Mouse (Mus musculus): ENCODE data around the gene Tmprss9. TPM values are rescaled to one million over a fixed set of nuclear protein-coding genes. Genes with fewer than 3 reads are reported as not detected.

Tmprss9 gene
- polyA plus RNA-seq, 1 experiment from 2014 or later, result not detected

DNA sequence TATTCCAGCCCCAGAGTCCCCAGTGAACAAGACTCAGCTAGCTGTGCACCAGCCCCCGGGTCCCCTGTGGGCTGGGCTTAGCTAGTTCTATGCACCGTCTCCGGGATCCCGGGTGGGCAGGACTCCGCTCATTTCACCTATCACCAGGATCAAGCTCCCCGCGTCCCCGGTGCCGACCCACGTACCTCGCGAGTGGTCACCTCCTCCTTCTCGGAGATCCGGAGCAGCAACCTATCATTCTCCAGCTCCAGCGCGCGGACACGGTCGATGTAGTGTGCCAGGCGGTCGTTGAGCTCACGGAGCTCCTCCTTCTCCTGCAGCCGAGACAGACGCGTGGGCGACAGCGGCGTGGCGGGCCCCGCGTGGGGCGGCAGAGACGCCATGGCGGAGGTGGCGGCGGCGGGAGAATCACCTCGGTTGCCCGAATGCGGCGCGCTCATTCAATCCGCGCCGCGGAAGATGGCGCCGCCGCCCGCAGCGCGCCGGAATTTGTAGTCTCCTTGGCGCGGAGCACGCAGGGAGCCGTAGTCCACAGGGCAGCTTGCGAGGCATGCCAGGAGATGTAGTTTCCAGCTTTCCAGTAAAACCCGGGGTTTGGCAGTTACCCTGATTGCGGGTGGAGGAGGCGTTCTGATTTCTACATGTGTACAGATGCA lies 46.3 kb downstream of the Tmprss9 start, which contains the start of gene Lmnb2:
TSS of gene Lmnb2 (minus strand) at position 467 of the 656 bp plus-strand sequence.
- Histone ChIP-seq H3K4me2 (peak within 1 kb of the TSS; percentile 86), H3K27ac (replicated peaks) (0 out of 2 replicates have a peak within 1 kb of the TSS, but pooled peaks have one; percentile 41), H3K4me3 (replicated peaks) (peak within 1 kb of the TSS; percentile 73), H3K9ac (peak within 1 kb of the TSS; percentile 65), H3K36me3 (replicated peaks) (0 out of 2 replicates have a peak, but pooled peaks cover 7% of the 10 kb centered on the region), H3K27me3 (peaks cover 54% of the 10 kb centered on the region), H3K4me1 (replicated peaks) (peaks cover 63% of the 10 kb centered on the region), H3K9me3 (replicated peaks) (no peaks in the 10 kb centered on the region)
- peak; percentile 24; the same call in 1 of the 2 replicates for ATAC-seq (ENCODE audit: insufficient read depth)
- WGBS (ENCODE audit: insufficient replicate concordance), result under 1% methylated on average over 61 of the region's 61 CpGs

DNA sequence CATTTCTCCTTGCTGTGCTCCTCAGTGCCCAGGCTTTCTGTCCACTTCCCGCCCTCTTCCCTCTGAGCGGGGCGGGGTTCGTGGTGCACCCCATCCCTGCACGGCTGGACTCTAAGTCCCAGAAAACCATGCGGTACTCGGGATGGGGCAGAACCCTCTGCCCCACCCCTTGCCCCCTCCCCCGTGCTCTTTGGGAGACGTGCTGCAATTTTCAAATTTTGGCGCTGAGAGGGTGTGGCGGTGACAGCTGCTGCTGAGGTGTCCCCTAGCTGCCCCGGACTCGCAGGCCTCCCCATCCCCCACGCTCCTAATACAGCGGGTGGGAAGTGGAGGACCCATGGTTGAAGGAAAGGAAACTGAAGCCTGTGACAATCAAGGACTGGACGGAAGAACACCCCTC lies 50.3 kb downstream of the Tmprss9 start:
- ATAC-seq (ENCODE audit: insufficient read depth), result peak; percentile 11; the same call in 1 of the 2 replicates
- Histone ChIP-seq H3K9ac (no peak overlapping the region), H3K27ac (replicated peaks) (0 out of 2 replicates have a peak overlapping the region, but pooled peaks have one; percentile 14), H3K27me3 (peaks cover 54% of the 10 kb centered on the region), H3K36me3 (replicated peaks) (no peaks in the 10 kb centered on the region), H3K4me3 (replicated peaks) (peak overlapping the region; percentile 22; the same call in 1 of the 2 replicates), H3K4me2 (peak overlapping the region; percentile 57), H3K4me1 (replicated peaks) (peaks cover 28% of the 10 kb centered on the region), H3K9me3 (replicated peaks) (no peaks in the 10 kb centered on the region)
- 5% methylated on average over 16 of the region's 16 CpGs for WGBS (ENCODE audit: insufficient replicate concordance)

DNA sequence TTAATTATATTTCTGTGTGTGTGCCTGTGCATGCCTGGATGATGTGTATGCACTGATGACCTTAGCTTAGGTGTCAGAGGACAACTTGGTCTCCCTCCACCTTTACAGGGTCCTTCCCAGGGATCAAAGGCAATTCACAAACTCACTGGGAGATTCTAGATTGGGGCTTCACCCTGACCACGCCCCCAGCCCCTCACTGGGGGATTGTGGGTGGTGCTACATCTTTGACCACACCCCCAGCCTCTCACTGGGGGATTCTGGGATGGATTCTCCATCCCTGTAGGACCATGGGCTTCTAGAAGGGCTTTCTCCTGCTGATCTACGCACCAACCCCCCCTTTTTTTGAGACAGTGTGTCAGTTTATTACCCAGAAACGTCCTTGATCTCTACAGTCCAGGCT lies 53.8 kb downstream of the Tmprss9 start:
- H3K4me3 ChIP-seq (replicated peaks), result no peak overlapping the region
- no peaks in the 10 kb centered on the region for H3K36me3 ChIP-seq (replicated peaks)
- ATAC-seq (ENCODE audit: insufficient read depth), result no peak
- no peak overlapping the region for H3K27ac ChIP-seq (replicated peaks)
- H3K4me1 ChIP-seq (replicated peaks), result peaks cover 30% of the 10 kb centered on the region
- no peak overlapping the region for H3K9ac ChIP-seq
- peaks cover 43% of the 10 kb centered on the region for H3K27me3 ChIP-seq
- H3K9me3 ChIP-seq (replicated peaks), result no peaks in the 10 kb centered on the region
- WGBS (ENCODE audit: insufficient replicate concordance), result 38% methylated on average over 3 of the region's 3 CpGs
- H3K4me2 ChIP-seq, result no peak overlapping the region

DNA sequence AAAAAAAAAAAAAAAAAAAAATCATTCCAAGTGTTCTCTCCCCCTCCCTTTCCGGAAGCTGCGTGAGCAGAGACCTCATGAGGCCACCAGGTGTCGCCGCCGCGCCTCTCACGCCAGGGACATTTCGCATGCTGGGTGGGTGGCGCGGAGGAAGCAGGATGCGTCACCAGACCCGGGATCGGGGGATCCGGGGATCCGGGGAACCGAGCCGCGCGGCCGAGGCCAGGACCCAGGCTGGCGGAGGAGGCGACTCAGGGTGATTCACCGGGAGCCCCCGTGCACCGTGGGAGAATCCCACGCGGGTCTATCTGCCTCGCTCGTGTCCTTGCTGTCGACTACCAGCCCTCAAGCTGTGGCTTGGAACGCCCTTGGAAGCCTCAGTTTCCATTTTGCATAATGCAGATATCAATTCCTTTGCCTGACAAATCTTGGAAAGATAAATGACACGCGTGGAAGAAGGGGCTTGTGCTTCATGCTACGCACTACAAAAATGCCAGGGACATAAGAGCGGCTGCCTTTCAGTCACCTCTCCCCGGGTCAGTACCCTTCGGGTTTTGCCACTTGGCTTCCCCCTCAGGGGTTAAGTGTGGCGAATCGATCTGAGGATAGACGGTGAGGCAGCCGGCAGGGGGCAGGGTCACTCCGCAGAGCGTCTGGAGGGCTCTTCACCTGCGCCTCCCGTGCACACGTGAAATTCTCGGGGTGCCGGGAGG lies 57.1 kb downstream of the Tmprss9 start:
- Histone ChIP-seq H3K27ac (replicated peaks) (peak overlapping the region; percentile 53; the same call in 1 of the 2 replicates), H3K9ac (peak overlapping the region; percentile 54), H3K27me3 (peaks cover 55% of the 10 kb centered on the region), H3K4me1 (replicated peaks) (peaks cover 51% of the 10 kb centered on the region), H3K36me3 (replicated peaks) (no peaks in the 10 kb centered on the region), H3K4me2 (peak overlapping the region; percentile 93), H3K9me3 (replicated peaks) (no peaks in the 10 kb centered on the region), H3K4me3 (replicated peaks) (peak overlapping the region; percentile 60)
- ATAC-seq (ENCODE audit: insufficient read depth), result peak; percentile 23; the same call in 1 of the 2 replicates
- under 1% methylated on average over 48 of the region's 48 CpGs for whole genome bisulfite sequencing (ENCODE audit: insufficient replicate concordance)

DNA sequence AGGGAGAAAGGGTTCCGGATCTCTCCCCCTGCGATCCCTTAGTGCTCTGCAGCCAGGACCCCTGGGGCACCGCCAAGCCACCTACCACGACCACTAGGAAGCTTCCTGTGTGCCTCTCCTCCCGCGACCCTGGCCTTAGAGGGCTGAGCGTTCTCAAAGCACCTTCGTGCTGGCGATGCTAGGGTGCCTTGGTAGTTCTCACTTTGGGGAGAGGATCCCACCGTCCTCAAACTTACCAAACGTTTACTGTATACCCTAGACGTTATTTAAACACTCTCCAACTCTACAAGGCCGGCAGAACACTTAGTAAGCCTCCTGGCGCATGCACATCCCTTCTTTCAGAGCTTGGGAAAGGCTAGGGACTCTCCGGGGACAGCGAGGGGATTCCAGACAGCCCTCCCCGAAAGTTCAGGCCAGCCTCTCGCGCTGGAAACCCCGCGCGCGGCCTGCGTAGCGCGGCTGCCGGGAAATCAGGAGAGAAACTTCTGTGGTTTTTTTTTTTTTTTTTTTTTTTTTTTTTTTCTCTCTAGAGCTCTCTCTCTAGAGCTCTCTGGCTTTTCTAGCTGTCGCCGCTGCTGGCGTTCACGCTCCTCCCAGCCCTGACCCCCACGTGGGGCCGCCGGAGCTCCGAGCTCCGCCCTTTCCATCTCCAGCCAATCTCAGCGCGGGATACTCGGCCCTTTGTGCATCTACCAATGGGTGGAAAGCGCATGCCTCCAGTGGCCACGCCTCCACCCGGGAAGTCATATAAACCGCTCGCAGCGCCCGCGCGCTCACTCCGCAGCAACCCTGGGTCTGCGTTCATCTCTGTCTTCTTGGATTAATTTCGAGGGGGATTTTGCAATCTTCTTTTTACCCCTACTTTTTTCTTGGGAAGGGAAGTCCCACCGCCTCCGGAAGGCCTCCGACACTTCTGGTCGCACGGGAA lies 57.9 kb downstream of the Tmprss9 start, which contains the start of gene Gadd45b:
TSS of gene Gadd45b (plus strand) at position 775 of the 928 bp plus-strand sequence.
- Histone ChIP-seq H3K27me3 (peaks cover 63% of the 10 kb centered on the region), H3K9me3 (replicated peaks) (no peaks in the 10 kb centered on the region), H3K4me3 (replicated peaks) (peak within 1 kb of the TSS; percentile 60), H3K4me2 (peak within 1 kb of the TSS; percentile 93), H3K9ac (peak within 1 kb of the TSS; percentile 54), H3K27ac (replicated peaks) (peak within 1 kb of the TSS; percentile 53), H3K4me1 (replicated peaks) (peaks cover 58% of the 10 kb centered on the region), H3K36me3 (replicated peaks) (no peaks in the 10 kb centered on the region)
- WGBS (ENCODE audit: insufficient replicate concordance), result under 1% methylated on average over 56 of the region's 56 CpGs
- ATAC-seq (ENCODE audit: insufficient read depth), result peak; percentile 77

DNA sequence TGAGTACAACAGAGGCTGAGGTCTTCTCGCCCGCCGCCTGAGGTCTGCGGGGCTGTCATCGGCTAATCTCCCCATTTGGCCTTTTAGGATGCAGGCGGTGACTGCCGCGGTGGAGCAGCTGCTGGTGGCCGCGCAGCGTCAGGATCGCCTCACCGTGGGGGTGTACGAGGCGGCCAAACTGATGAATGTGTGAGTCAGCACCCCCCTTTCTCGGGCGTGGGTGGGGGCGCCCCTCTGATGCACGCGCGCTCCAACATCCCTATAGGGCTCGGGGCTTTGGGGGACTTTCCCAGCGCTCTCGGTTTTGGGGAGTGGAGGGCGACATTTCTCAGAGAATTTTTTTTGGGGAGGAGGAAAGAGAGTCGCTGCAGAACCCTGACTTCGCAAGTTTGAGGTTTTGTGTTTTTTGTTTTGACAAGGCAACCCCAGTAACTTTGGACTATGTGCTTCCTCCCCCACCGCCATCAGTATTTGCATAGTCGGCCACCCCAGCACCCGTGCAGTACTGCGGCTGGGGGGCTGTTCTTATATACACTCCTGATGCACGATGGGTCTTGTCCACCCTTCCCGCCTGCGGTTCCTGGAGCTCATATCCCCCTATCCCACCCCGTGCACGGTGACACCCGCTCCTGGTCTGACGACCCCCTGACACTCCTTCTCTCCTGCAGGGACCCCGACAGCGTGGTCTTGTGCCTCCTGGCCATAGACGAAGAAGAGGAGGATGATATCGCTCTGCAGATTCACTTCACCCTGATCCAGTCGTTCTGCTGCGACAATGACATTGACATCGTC lies 58.9 kb downstream of the Tmprss9 start:
- peak overlapping the region; percentile 50 for H3K9ac ChIP-seq
- H3K9me3 ChIP-seq (replicated peaks), result no peaks in the 10 kb centered on the region
- peaks cover 73% of the 10 kb centered on the region for H3K27me3 ChIP-seq
- under 1% methylated on average over 45 of the region's 45 CpGs for WGBS (ENCODE audit: insufficient replicate concordance)
- H3K36me3 ChIP-seq (replicated peaks), result no peaks in the 10 kb centered on the region
- H3K4me3 ChIP-seq (replicated peaks), result peak overlapping the region; percentile 59
- 0 out of 2 replicates have a peak overlapping the region, but pooled peaks have one; percentile 4 for H3K27ac ChIP-seq (replicated peaks)
- no peak for ATAC-seq (ENCODE audit: insufficient read depth)
- peak overlapping the region; percentile 93 for H3K4me2 ChIP-seq
- H3K4me1 ChIP-seq (replicated peaks), result peaks cover 65% of the 10 kb centered on the region

DNA sequence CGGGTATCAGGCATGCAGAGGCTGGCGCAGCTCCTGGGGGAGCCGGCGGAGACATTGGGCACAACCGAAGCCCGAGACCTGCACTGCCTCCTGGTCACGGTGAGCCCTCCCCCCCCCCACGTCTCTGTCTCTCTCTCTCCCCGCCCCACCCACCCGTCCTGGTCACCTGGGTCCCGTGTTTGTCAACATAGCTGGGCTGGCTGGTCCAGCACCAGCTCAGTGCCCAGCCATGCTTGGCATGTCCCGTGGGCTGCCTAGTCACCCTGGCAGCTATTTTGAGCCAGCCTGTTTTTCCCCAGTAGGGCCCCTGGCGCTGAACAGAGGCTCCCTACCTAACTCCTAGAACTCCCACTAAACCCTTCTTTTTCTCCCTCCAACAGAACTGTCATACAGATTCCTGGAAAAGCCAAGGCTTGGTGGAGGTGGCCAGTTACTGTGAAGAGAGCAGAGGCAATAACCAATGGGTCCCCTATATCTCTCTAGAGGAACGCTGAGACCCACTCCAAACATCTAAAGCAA lies 59.6 kb downstream of the Tmprss9 start:
- peaks cover 80% of the 10 kb centered on the region for H3K27me3 ChIP-seq
- H3K9ac ChIP-seq, result no peak overlapping the region
- peak overlapping the region; percentile 59 for H3K4me3 ChIP-seq (replicated peaks)
- no peaks in the 10 kb centered on the region for H3K36me3 ChIP-seq (replicated peaks)
- H3K4me2 ChIP-seq, result peak overlapping the region; percentile 93
- H3K27ac ChIP-seq (replicated peaks), result no peak overlapping the region
- peaks cover 72% of the 10 kb centered on the region for H3K4me1 ChIP-seq (replicated peaks)
- 9% methylated on average over 12 of the region's 14 CpGs for WGBS (ENCODE audit: insufficient replicate concordance)
- H3K9me3 ChIP-seq (replicated peaks), result no peaks in the 10 kb centered on the region
- no peak for ATAC-seq (ENCODE audit: insufficient read depth)

DNA sequence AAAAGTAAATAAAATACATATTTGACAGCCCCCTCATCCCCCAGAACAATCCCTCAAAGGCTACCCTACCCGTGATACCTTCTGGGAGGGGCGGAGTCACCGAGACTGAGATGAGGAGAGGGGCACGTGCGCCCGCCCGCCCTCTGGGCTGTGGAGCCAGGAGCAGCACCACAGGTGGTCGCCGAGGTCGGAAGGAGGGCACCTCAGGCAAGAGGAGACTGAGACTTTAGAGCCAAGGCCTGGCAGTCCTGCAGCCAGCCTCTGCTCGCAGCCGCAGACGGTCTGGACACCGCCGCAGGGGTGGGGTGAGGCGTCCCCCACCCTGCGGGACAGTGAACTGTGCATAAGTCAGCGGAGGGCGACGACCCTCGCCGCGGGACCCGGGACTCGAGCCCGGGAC lies 60.0 kb downstream of the Tmprss9 start:
- peaks cover 84% of the 10 kb centered on the region for H3K27me3 ChIP-seq
- peak overlapping the region; percentile 46 for H3K4me3 ChIP-seq (replicated peaks)
- H3K9ac ChIP-seq, result no peak overlapping the region
- 5% methylated on average over 26 of the region's 26 CpGs for WGBS (ENCODE audit: insufficient replicate concordance)
- H3K4me1 ChIP-seq (replicated peaks), result peaks cover 76% of the 10 kb centered on the region
- no peak for ATAC-seq (ENCODE audit: insufficient read depth)
- H3K36me3 ChIP-seq (replicated peaks), result no peaks in the 10 kb centered on the region
- H3K27ac ChIP-seq (replicated peaks), result no peak overlapping the region
- H3K4me2 ChIP-seq, result peak overlapping the region; percentile 93
- H3K9me3 ChIP-seq (replicated peaks), result no peaks in the 10 kb centered on the region

DNA sequence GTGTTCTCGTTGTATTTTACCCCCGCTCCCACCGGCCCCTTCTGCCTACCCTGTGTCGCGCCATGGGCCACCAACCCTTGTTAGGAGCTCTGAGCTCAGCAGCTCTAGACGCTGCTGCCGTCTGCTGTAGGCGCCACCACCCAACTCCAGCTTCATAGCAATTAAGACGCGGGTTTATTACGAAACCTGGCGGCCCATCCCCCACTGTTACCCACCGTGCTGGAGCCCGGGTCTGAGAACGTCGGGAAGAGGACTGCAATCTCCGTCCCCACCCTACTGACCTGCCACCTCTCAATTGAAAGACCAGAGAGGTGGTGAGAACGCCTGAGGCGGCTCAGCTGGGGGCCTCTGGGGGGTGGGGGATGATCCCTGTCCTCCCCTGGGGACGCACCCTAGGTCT lies 60.6 kb downstream of the Tmprss9 start:
- Histone ChIP-seq H3K36me3 (replicated peaks) (no peaks in the 10 kb centered on the region), H3K27ac (replicated peaks) (no peak overlapping the region), H3K4me3 (replicated peaks) (peak overlapping the region; percentile 46), H3K27me3 (peaks cover 89% of the 10 kb centered on the region), H3K4me2 (peak overlapping the region; percentile 93), H3K9me3 (replicated peaks) (no peaks in the 10 kb centered on the region), H3K4me1 (replicated peaks) (peaks cover 82% of the 10 kb centered on the region), H3K9ac (peak overlapping the region; percentile 35; the same call in 1 of the 2 replicates)
- WGBS (ENCODE audit: insufficient replicate concordance), result 1% methylated on average over 20 of the region's 20 CpGs
- no peak for ATAC-seq (ENCODE audit: insufficient read depth)
